Mouse (Mus musculus): ENCODE data around the gene Insr.

The Insr gene

DNA sequence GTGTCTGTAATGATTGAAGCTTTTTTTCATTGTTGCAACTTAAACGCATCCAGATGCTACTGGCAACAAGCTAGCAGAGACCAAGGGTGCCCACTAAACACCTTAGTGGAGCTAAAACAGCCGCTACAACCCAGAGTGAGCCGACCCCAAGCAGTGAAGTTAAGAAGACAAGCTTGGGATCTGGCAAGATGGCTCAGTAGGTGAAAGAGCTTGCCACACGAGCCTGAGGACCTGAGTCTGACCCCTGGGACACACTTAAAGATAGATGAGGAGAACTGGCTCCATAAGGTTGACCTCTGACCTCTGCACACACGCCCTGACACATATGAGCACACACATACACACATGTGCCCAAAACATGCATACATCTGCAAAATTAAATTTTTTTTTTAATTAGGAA, 4.2 kb downstream of the Insr start:
- no peak for DNase-seq (ENCODE audit: low read depth, low spot score)

DNA sequence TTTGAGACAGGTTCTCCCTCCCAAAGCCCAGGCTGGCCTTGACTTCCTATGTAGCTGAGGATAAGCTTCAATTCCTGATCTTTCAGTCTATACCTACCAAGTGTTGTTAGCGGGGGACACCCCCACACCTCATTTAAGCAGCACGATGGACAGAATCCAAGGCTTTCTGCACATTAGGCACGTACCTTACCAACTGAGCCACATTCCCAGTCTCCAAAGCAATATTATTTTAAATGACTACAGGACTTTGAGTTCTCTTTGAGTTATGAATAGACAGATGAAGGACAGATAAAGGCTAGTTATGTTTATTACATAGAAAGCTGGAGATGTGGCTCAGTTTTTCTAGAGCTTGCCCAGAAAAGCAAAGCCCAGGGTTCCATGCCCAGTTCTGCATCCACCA, 5.6 kb downstream of the Insr start:
- DNase-seq (ENCODE audit: low read depth, low spot score), result no peak

DNA sequence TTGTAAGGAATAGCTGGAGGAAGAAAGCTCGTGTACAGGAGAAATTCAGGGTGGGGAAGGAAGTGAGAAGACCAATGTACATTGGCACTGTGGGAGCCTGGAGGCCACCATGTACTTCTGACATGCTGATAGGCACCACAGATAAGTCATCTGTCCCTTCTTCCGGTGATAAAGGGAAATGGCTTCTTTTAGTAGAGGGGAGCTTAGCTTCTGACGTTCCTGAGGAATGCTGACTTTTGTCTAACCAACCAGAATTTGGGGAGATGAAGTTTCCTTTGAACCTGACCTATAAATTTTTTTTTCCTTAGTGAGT, 12.0 kb downstream of the Insr start:
- DNase-seq (ENCODE audit: low read depth, low spot score), result no peak

DNA sequence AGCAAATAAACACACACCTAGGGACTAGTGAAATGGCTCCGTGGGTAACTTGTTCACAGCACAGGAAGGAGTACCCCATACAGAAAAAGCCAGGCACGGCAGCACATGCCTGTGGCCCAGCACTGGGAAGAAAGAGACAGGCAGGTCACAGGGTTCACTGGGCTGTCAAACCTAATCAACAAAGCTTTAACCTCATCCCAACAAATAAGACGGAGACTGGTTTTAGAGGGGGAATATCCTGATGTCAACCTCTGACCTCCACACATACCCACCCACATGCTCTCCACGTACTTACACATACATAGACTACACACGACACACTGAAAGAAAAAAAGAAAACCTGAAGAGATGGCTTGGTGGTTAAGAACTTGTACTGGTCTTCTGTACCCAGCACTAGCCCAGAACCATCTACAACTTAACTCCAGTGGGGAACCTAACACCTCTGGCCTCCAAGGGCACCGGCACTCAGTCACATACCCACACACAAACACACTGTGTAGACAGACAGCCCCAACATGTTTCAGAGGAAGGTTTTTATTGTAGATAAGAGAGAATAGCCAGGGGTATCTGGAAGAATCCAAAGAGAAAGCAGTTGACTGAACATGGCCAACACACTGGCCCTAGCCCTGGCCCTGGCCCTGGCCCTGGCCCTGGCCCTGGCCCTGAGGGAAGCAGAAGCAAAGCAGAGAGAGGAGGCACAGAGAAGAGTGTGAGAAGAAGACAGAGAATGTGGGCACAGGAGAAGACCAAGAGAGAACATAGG, 12.6 kb downstream of the Insr start:
- DNase-seq (ENCODE audit: low read depth, low spot score), result no peak

DNA sequence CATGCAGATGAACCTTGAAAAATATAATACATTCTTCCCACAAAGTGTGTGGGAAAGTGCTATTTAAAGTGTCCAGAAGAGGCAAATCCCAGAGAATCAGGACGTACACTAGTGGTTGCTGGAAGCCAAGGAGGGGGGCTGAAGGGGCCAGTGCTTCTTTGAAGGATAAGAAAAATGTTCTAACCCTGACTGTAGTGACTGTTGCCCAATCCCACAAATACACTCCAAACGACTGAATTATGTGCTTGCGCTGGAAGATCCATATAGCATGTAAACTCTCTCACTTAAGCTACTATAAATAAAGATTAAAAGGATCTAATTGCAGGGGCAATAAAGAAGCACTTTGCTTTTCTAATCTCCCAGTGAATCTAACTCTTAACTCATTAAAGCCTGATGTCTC, 14.2 kb downstream of the Insr start:
- DNase-seq (ENCODE audit: low read depth, low spot score), result no peak

DNA sequence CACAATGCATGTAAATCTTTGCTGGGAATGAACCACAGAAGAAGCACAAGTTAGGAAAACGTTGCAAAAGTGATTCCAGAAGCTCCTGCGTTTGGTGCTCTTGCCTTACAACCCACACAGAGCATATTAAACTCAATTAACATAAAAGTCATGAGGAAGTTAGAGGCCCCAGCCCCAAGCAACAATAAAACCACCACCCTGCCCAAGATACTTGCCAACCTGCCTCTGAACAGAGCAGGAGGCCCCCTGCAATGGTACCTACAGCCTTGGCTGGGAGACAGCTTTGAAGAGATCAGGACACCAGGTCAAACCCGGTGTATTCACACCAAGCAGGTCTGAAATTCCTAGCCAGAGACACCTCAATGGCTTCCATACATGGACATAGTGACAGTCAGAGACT, 16.6 kb downstream of the Insr start:
- no peak for DNase-seq (ENCODE audit: low read depth, low spot score)

DNA sequence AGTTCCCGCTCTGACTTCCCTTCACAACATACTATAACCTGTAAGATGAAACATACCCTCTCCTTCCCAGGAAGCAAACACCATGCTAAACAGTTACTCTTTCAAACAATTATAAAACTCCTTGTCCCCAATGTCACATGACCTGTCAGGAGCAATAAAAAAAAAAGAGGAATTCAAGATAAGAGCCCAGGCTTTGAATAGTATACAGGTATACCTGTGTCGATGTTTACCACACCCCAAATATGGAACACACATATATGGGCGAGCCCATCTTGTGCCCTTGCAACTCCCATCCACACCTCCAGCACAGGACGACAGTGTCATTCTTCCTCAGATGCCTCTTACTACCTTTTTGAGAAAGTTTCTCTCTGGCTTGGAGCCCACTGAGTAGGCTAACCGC, 18.3 kb downstream of the Insr start:
- DNase-seq (ENCODE audit: low read depth, low spot score), result no peak

DNA sequence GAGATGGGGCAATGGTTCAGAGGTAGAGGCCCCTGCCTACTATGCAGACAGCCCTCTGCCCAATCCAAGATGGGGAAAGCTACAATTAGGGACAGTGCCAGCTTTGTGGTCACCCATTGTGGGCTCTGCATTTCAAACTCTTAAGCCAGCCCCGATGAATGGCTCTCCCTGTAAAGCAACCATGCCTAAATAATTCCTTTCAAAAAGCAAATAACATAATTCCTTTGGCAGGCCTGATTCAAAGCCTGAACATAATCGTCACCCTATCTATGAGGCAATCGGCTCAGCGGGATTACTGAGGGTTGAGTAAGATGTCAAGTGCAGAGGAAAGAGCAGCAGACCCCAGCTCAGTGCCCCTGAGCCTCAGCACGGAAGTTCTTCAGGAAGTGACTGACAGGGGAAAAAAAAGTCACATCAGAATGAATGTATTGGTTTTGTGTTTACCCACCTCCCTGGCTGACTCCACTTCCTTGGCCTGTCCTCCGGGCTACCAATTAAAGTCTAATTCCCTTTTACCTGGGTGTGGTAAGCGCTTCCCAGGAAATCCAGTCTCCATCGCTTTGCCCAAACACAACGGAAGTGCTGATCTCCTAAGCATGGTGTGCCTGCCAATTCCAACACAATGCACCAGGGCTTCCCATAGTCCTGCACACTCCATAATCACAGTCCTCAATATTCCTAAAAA, 19.1 kb downstream of the Insr start:
- DNase-seq (ENCODE audit: low read depth, low spot score), result no peak

DNA sequence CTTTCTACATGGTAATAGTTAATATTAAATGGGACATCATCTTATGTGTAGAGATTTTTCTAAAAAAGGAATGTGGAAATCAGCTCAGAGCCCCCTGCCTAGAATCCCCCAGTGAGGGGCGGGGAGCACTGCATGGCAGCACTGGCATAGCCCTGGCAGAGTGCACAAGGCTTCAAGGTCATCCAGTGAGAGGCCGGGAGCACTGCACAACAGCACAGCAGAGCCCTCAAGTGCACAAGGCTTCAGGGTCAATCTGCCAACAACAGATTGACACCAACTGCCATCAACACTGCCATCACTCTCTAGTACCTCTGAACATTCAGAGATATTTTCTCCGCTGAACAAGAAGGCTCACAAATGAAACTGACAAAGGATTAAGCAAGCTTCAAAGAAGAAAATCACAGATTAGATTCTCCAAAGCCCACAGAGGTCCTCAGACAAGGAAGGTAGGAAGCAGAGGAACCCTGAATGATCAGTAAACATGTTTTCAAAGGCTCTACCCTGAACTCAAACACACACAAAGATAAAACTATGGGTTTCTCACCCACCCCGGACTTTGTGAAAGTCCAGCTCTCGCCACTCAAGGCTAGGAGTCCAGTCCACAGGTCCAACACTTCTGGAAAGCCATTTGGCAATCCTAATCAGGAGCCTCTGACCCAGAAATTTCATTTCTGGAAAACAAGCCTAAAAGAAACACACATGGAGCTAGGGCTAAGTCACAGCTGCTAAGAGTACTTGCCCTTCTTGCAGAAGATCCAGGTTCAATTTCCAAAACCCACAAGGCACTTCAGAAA, 23.1 kb downstream of the Insr start:
- DNase-seq (ENCODE audit: low read depth, low spot score), result no peak

DNA sequence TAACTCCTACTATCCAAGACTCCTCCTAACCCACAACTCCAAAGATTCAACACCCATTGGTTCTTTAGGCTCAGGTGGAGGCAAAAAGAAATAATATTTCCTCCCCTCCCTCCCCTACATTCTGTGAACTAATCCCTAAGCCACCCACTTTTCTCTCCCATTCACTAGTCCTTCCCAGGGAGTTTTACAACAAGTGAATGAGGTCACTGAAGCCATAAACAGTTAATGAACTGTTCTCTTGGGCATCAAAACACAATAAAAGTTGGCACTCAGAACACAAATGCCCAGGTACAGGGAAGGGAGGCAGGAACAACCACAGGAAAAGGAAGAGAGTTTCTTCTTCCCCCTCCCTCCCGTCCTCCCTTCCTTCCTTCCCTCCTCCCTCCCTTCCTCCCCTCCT, 24.1 kb downstream of the Insr start:
- no peak for DNase-seq (ENCODE audit: low read depth, low spot score)

DNA sequence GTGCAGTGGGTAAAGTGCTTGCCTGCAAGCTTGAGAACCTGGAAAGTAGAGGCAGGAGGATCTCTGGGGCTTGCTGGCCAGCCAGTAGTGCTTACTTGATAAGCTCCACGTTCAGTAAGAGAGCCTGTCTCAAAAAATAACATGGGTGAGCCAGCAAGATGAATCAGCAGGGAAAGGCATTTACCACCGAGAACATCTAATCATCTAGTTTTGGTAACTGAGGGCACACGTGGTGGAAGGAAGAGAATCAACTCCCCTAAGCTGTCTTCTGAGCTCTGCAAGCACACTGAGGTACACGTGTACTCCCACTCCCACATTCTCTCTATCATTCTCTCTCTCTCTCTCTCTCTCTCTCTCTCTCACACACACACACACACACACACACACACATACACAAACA, 26.2 kb downstream of the Insr start:
- no peak for DNase-seq (ENCODE audit: low read depth, low spot score)

DNA sequence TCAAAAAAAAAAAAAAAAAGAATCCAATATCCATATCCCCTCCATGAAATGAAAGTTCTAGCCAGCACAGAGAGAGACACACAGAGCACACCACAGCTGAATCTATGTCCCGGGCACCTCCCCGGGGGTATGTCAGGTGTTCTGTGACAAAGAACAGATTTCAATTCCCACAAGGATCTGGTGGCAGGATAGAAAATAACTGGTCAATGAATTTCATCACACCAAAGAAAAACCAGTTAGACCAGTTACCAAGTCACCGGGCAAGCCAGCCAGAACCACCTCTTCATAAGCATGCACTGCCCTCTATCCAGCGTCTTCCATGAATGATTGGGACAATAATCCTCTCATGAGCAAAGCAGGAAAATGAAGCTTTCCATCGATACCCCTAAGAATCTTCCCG, 26.8 kb downstream of the Insr start:
- no peak for DNase-seq (ENCODE audit: low read depth, low spot score)

DNA sequence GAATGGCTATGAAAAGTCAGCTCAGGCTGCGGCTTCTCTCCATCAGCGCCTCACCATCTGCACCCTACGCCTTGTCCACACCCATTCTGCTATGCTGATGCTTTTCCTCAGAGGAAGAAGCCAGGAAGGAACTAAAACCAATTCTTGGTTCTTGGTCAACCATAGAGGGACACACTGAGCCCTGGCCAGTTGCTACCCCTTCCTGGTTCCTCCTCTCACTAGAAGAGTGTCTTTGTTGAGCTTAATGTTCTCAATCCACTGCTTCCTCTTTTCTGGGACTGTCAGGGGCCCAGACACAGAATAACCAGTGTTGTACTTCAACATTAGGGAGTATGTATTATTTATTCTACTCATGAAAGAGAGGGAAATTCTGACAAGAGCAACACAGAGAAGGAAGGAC, 28.3 kb downstream of the Insr start:
- no peak for DNase-seq (ENCODE audit: low read depth, low spot score)

DNA sequence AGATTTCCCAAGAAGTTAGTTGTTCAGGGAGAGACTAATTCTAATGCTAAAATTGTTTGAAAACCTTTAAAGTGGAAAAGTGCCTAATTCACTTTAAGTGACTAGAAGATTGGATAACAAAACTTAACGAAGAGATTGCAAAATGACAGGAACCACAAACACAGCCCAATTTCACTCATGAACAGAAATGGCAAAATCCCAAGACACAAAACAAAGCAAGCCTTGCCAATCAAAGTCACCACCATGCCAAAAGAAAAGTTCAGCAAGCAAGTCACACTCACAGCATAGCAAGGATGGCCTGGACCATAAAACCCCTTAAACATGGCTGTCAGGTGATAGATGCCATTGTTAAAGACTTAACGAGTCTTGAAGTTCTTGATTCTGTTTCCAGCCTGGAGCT, 29.5 kb downstream of the Insr start:
- no peak for DNase-seq (ENCODE audit: low read depth, low spot score)

DNA sequence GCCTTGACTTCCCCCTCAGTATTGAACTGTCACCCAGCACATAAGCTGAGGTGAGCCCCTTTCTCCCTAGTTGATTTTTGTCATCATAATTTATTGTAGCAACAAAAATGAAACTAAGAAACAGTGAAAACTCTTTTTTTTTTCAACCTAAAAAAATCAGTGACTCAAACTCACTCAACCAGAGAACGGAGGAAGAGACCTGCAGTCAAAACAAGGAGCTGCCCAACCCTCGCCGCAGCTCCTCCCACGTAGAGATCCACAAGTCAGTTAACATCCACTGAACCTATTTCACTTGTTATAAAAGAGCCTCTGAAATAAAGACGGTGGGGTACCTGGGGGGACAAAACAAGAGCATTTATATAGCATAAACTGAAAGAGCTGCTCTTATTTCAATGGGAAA, 30.7 kb downstream of the Insr start:
- no peak for DNase-seq (ENCODE audit: low read depth, low spot score)

DNA sequence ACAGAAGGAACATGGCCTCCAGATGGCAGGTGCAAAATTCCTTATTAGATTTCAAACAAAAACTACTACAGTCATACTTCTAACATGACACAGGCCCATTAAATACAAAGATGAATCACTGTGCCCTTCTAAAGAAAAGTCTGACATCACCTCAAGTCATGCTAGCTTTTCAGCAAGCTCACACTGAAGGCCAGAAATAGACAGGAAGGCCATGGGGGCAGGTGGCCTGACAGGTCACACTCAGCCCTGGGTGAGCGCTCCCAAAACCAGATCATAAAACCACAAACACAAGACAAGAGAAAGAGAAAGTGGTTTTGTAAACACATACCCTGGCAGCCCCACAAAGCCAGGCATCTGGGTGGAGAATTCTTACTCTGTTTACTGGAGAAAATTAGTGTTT, 32.3 kb downstream of the Insr start:
- DNase-seq (ENCODE audit: low read depth, low spot score), result no peak

DNA sequence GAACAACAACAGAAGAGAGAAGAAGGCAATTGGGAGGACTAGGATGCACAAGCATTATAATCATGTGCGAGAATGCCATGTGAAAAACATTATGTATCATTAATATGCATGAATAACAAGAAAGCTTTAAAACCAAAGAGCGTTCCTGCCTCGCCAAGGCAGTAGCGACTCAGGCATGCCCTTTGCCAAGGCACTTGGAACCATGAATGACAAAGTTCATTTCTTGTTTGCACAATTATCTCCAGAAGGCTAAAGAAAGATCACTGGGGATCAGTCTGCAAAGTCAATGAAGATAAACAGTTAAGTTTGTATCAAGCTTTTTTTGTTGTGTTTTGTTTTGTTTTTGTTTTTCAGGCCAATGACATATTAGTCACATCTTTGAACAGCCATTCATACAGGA, 36.2 kb downstream of the Insr start:
- no peak for DNase-seq (ENCODE audit: low read depth, low spot score)

DNA sequence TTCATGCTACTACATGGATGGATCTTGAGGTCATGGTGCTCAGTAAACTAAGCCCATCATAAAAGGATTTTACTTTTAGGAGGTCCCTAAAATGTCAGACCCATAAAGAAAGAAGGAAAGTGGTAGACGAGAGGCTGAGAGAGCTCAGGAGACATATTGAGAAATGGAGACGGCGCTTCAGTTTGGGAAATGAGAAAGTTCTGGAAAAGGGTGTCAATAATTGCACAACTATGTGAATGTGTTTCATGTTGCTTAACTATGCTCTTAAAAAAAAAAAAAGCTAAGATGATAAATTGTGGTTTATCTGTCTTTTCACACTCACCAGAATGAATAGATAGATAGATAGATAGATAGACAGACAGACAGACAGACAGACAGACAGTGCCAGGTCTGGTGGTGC, 38.7 kb downstream of the Insr start:
- DNase-seq (ENCODE audit: low read depth, low spot score), result no peak

DNA sequence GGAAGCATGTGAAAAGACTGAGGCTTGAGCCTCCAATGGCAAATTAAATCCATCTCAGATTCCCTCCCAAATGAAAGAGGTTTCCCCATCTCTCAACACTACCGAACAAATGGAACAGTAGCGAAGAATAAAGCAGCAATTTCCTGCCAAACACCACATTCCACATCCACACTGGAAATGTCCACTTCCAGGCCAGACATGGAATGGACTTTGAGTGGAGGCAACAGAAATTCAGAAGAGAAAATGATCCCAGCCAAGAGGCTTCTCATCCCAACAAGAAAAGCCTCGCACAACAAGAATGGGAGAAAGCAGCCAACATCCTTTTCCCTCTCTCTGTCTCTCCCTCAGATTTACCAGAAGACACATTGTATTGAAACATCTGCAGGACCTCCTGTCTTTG, 39.8 kb downstream of the Insr start:
- no peak for DNase-seq (ENCODE audit: low read depth, low spot score)

DNA sequence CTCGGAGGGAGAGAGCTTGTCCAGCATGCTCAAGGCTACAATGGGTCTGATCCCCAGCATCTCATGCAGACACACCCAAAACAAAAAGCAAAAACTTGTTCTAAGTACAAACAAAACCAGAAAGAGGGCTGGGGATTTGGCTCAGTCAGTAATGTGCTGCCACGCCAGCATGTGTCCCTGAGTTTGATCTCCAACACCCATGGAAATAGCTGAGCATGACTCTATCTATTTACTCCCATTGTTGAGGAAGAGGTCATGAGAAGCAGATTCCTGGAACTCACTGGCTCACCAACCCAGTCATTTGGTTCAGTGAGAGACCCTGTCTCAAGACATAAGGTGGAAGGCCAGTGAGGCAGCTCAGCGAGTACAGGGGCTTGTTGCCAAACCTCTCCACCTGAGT, 40.6 kb downstream of the Insr start:
- no peak for DNase-seq (ENCODE audit: low read depth, low spot score)

DNA sequence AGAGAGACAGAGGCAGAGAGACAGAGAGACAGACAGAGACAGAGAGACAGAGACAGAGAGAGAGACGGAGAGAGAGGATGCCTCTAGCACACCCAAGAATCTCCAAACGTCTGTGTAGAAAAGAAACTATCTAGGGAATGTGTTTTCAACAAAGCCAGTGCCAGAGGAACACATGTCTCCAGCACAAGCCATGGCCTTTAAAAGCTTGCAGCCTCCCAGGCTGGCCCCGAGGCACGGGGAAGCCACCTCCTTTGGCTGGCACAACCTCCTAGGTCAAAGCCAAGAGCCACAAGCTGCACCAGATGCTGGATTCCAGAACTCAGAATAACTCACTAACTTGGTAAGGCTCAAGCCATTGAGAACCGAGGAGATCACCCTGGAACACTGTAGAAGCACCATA, 42.1 kb downstream of the Insr start:
- DNase-seq (ENCODE audit: low read depth, low spot score), result no peak

DNA sequence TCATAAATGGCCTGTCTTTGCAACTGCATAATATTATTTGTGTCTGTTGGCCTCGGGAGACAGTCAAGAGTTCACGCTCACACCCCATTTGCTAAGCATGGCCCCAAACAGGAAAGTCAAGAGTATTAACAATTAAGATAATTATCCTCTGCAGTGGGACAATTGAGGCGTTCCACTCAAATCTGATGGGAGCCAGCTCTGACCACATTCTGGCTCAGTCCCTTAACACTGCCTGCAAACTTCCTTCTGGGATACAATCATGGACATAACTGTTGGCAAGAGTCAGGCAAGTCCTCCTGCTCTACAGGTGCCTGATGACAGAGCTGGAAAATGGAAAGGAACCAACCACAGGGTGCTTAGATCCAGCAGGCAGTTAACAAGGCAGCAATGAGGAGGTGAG, 43.1 kb downstream of the Insr start:
- no peak for DNase-seq (ENCODE audit: low read depth, low spot score)

DNA sequence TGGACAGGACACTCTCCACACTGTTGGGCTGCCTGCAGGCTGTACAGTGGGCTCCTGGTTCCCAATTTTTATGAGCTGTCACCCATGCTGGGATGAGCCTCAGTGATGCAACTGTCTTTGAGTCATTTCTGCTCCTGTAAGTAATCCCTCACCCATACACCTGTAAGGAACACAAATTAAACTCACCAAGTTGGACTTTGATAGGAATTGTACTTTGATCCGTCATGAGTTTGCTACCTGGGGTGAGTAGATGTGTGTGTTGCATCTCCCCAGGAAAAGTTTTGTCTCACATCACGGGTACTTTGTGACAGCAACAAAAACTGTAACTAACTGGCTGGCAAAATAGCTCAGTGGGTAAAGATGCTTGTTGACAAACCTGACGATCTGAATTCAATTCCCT, 44.8 kb downstream of the Insr start:
- no peak for DNase-seq (ENCODE audit: low read depth, low spot score)

Data from embryo, embryonic 11.5 days (tissue).